Mouse (Mus musculus): ENCODE results near the gene Pax2. TPM values are rescaled to one million over a fixed set of nuclear protein-coding genes. Genes with fewer than 3 reads are reported as not detected.
"Not testable (repeated sequence)": the region's sequence is repeated elsewhere in the genome, so short reads cannot be mapped to it uniquely, and the experiment has no call there.

Pax2 gene
- polyA plus RNA-seq, 1 experiment from 2014 or later: not detected

GRCm38 (mm10) chr19:44837426-44838205 lies 81.8 kb downstream of the Pax2 start:
- Histone ChIP-seq H3K4me1 (replicated peaks; ENCODE audit: control insufficient read depth, insufficient read depth) (peaks cover 6% of the 10 kb centered on the region; the same call in 1 of the 2 replicates), H3K27ac (replicated peaks) (no peak overlapping the region), H3K9ac (ENCODE audit: low read length) (no peak overlapping the region), H3K4me2 (replicated peaks; ENCODE audit: low read depth) (peak overlapping the region; percentile 29; the same call in 1 of the 2 replicates), H3K36me3 (ENCODE audit: control insufficient read depth, insufficient read depth, low read length) (no peaks in the 10 kb centered on the region), H3K4me3 (ENCODE audit: low read depth, low read length) (peak overlapping the region; percentile 6; the same call in 1 of the 2 replicates), H3K27me3 (ENCODE audit: control insufficient read depth, insufficient read depth, low read length) (peaks cover 19% of the 10 kb centered on the region), H3K9me3 (ENCODE audit: control insufficient read depth, low read length) (no peaks in the 10 kb centered on the region)
- no peak for DNase-seq (ENCODE audit: low spot score)
- no peak for ATAC-seq (ENCODE audit: low FRiP score, low TSS enrichment)
- TF ChIP-seq CTCF (IDR thresholded peaks at IDR 0.05; ENCODE audit: low read depth) (no peak), EP300 (optimal IDR thresholded peaks at IDR 0.05) (no peak)
- WGBS: 2% methylated on average over 37 of the region's 37 CpGs

GRCm38 (mm10) chr19:44838321-44838720 lies 82.5 kb downstream of the Pax2 start:
- TF ChIP-seq CTCF (IDR thresholded peaks at IDR 0.05; ENCODE audit: low read depth): no peak
- TF ChIP-seq EP300 (optimal IDR thresholded peaks at IDR 0.05): no peak
- no peak for DNase-seq (ENCODE audit: low spot score)
- H3K27me3 ChIP-seq (ENCODE audit: control insufficient read depth, insufficient read depth, low read length): peaks cover 16% of the 10 kb centered on the region
- H3K27ac ChIP-seq (replicated peaks): no peak overlapping the region
- no peak overlapping the region for H3K9ac ChIP-seq (ENCODE audit: low read length)
- no peak overlapping the region for H3K4me2 ChIP-seq (replicated peaks; ENCODE audit: low read depth)
- no peaks in the 10 kb centered on the region for H3K9me3 ChIP-seq (ENCODE audit: control insufficient read depth, low read length)
- 18% methylated on average over 9 of the region's 9 CpGs for WGBS
- no peaks in the 10 kb centered on the region for H3K36me3 ChIP-seq (ENCODE audit: control insufficient read depth, insufficient read depth, low read length)
- no peak overlapping the region for H3K4me3 ChIP-seq (ENCODE audit: low read depth, low read length)
- peaks cover 6% of the 10 kb centered on the region; the same call in 1 of the 2 replicates for H3K4me1 ChIP-seq (replicated peaks; ENCODE audit: control insufficient read depth, insufficient read depth)
- ATAC-seq (ENCODE audit: low FRiP score, low TSS enrichment): no peak

DNA sequence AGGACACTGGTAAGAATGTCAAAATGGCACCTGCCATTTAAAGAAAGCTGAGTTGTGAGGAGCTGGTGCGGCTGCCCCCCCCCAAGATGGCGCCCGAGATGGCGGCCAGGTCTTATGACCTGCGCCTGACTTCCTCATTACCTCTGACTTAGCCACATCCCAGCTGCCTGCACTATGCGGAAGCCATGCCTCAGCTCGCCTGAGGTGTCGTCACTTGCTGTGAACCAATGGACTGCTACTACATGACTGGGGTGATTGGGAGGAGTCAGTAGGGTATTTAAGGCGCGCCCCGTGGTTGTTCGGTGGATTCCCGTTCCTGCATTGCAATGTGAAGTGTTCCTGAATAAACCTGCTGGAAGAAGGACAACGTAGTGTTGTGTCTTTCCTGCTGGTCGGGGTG lies 86.8 kb downstream of the Pax2 start:
- not testable (repeated sequence) for H3K4me1 ChIP-seq (replicated peaks; ENCODE audit: control insufficient read depth, insufficient read depth); ATAC-seq (ENCODE audit: low FRiP score, low TSS enrichment); H3K27ac ChIP-seq (replicated peaks); H3K4me2 ChIP-seq (replicated peaks; ENCODE audit: low read depth); H3K9ac ChIP-seq (ENCODE audit: low read length); H3K4me3 ChIP-seq (ENCODE audit: low read depth, low read length); H3K27me3 ChIP-seq (ENCODE audit: control insufficient read depth, insufficient read depth, low read length); H3K36me3 ChIP-seq (ENCODE audit: control insufficient read depth, insufficient read depth, low read length); DNase-seq (ENCODE audit: low spot score); H3K9me3 ChIP-seq (ENCODE audit: control insufficient read depth, low read length)
- WGBS: 88% methylated on average over 15 of the region's 15 CpGs

DNA sequence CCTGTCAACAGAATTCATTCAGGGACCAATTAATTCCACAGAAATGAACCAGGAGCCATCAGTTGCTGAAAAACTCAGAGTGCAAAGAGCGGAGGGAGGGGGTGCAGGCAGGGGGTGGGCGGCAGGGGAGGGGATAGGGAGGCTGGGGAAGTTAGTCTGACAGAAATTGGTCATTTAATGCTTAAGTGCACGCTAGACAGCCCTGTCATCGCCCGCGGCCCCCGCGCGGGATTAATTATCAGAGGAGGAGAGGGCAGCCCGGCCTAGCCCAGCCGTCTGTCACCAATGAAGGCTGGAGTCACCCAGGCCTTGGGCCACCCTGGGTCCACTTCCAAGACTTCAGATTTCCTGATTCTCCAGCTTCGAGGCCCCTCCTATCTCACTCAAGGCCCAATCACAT lies 93.6 kb downstream of the Pax2 start:
- H3K27ac ChIP-seq (replicated peaks): no peak overlapping the region
- no peak for ATAC-seq (ENCODE audit: low FRiP score, low TSS enrichment)
- H3K27me3 ChIP-seq (ENCODE audit: control insufficient read depth, insufficient read depth, low read length): no peaks in the 10 kb centered on the region
- no peak for DNase-seq (ENCODE audit: low spot score)
- H3K4me2 ChIP-seq (replicated peaks; ENCODE audit: low read depth): no peak overlapping the region
- no peak overlapping the region for H3K4me3 ChIP-seq (ENCODE audit: low read depth, low read length)
- 84% methylated on average over 12 of the region's 12 CpGs for WGBS
- TF ChIP-seq EP300 (optimal IDR thresholded peaks at IDR 0.05) (no peak), CTCF (IDR thresholded peaks at IDR 0.05; ENCODE audit: low read depth) (no peak)
- H3K9ac ChIP-seq (ENCODE audit: low read length): no peak overlapping the region
- H3K4me1 ChIP-seq (replicated peaks; ENCODE audit: control insufficient read depth, insufficient read depth): no peaks in the 10 kb centered on the region
- no peaks in the 10 kb centered on the region for H3K36me3 ChIP-seq (ENCODE audit: control insufficient read depth, insufficient read depth, low read length)
- H3K9me3 ChIP-seq (ENCODE audit: control insufficient read depth, low read length): no peaks in the 10 kb centered on the region

DNA sequence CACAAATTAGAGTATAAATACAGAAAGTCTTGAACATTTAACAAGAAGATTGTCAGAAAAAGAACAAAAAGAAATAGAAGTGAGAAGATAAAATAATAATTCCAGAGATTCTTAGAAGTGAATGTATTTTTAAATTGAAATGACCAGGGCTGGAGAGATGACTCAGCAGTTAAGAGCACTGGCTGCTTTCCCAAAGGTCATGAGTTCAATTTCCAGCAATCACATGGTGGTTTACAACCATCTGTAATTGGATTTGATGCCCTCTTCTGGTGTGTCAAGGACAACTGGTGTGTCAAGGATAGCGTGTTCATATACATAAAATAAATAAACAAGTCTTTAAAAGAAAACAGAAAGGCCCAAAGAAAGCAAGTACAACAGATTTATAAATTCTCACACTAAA lies 102.8 kb downstream of the Pax2 start:
- Histone ChIP-seq H3K27ac (replicated peaks) (no peak overlapping the region), H3K9ac (ENCODE audit: low read length) (no peak overlapping the region), H3K4me2 (replicated peaks; ENCODE audit: low read depth) (no peak overlapping the region), H3K36me3 (ENCODE audit: control insufficient read depth, insufficient read depth, low read length) (no peaks in the 10 kb centered on the region), H3K9me3 (ENCODE audit: control insufficient read depth, low read length) (no peaks in the 10 kb centered on the region), H3K27me3 (ENCODE audit: control insufficient read depth, insufficient read depth, low read length) (no peaks in the 10 kb centered on the region), H3K4me3 (ENCODE audit: low read depth, low read length) (no peak overlapping the region), H3K4me1 (replicated peaks; ENCODE audit: control insufficient read depth, insufficient read depth) (no peaks in the 10 kb centered on the region)
- no peak for TF ChIP-seq EP300 (optimal IDR thresholded peaks at IDR 0.05)
- TF ChIP-seq CTCF (IDR thresholded peaks at IDR 0.05; ENCODE audit: low read depth): no peak
- ATAC-seq (ENCODE audit: low FRiP score, low TSS enrichment): no peak
- DNase-seq (ENCODE audit: low spot score): no peak
- WGBS: 86% methylated on average over 1 of the region's 1 CpGs

DNA sequence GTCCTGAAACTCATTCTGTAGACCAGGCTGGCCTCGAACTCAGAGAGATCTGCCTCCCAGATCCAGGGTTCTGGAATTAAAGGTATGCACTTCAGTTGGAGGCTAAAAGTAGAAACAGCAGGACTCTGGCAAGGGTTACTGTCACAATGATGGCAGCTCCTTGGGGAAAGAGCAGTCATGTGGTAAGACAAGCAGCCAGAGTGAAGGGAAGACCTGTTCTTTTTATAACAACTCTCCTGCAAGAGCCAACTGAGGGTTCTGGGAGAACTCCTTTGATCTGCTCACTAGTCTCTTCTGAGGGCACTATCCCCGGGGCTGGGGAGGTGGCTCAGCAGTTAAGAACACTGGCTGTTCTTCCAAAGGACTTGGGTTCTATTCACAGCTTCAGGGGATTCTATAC lies 112.9 kb downstream of the Pax2 start:
- 63% methylated on average over 2 of the region's 2 CpGs for WGBS
- H3K4me2 ChIP-seq (replicated peaks; ENCODE audit: low read depth): no peak overlapping the region

More for the DNA sequence above, 112.9 kb downstream of the Pax2 start:
- no peak overlapping the region for H3K27ac ChIP-seq (replicated peaks)
- H3K36me3 ChIP-seq (ENCODE audit: control insufficient read depth, insufficient read depth, low read length): no peaks in the 10 kb centered on the region
- no peak overlapping the region for H3K9ac ChIP-seq (ENCODE audit: low read length)
- no peak overlapping the region for H3K4me3 ChIP-seq (ENCODE audit: low read depth, low read length)
- ATAC-seq (ENCODE audit: low FRiP score, low TSS enrichment) (no peak), DNase-seq (ENCODE audit: low spot score) (no peak)
- no peaks in the 10 kb centered on the region for H3K9me3 ChIP-seq (ENCODE audit: control insufficient read depth, low read length)
- no peaks in the 10 kb centered on the region for H3K27me3 ChIP-seq (ENCODE audit: control insufficient read depth, insufficient read depth, low read length)
- TF ChIP-seq CTCF (IDR thresholded peaks at IDR 0.05; ENCODE audit: low read depth): no peak
- TF ChIP-seq EP300 (optimal IDR thresholded peaks at IDR 0.05): no peak
- H3K4me1 ChIP-seq (replicated peaks; ENCODE audit: control insufficient read depth, insufficient read depth): no peaks in the 10 kb centered on the region

Measured in stomach, postnatal 0 days (tissue).